Mouse (Mus musculus): ENCODE results near the gene Arhgef10l. TPM values are rescaled to one million over a fixed set of nuclear protein-coding genes. Genes with fewer than 3 reads are reported as not detected.
A peak's percentile ranks its signal among the peaks of the same experiment; 100 is the strongest.

Arhgef10l gene
- total and polyA plus RNA-seq, 3 experiments, result 10.2 to 26.0 TPM; not detected in 1

DNA sequence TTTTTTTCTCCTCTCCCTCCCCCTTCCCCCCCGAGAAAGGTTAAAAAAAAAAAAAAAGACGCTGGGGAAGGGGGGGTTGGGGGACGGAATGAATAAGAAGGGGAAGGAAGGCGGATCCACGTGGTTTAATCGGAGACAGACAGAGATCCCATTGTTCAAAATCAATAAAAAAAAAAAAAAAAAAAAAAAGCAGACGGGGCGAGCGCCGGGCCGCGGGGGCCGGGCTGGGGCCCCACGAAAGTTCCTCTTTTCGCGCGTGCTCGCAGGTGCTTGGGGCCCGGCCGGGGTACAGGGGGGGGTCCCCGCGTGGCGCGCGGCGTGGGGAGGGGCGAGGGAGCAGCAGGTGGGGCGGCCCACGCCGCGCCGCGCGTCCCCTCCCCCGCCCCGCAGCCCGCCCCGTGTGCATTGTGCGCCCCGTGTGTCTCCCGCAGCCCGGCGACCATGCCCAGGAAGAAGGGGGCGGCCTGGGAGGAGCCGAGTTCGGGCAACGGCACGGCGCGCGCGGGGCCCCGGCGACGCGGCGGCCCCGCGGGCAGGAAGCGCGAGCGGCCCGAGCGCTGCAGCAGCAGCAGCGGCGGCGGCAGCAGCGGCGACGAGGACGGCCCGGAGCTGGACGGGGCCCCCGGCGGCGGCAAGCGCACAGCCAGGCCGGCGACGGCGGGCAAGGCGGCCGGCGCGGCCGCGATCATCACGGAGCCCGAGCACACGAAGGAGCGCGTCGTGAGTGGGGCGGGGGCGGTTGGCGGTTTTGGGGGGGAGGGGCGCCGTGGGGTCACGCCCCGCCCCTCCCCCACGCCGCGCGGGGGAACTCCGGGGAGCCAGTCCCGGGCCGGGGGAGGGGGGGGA lies 36.1 kb upstream of the Arhgef10l start (continued):
- TF ChIP-seq ETS1 (IDR thresholded peaks at IDR 0.05; ENCODE audit: low read depth, low read length), result peak; percentile 47; the same call in 1 of the 2 replicates
- peak; percentile 54 for TF ChIP-seq MAX (IDR thresholded peaks at IDR 0.05; ENCODE audit: low read length)
- no peak; the same call in 1 of the 2 replicates for TF ChIP-seq KAT2A (conservative IDR thresholded peaks at IDR 0.05; ENCODE audit: low read depth, low read length)
- no peak for TF ChIP-seq ZKSCAN1 (IDR thresholded peaks at IDR 0.05; ENCODE audit: low read depth, low read length)
- TF ChIP-seq BHLHE40 (IDR thresholded peaks at IDR 0.05; ENCODE audit: borderline replicate concordance, low read depth, low read length), result peak; percentile 21; the same call in 1 of the 2 replicates

GRCm38 (mm10) chr4:140701049-140701715 lies 35.4 kb upstream of the Arhgef10l start:
- DNase-seq (ENCODE audit: low read depth, low spot score), result peak; percentile 83
- peaks cover 8 to 28% of the 10 kb centered on the region in 2 experiments for H3K36me3 ChIP-seq (ENCODE audit: control insufficient read depth in 1 of 2, insufficient read depth in 2 of 2, low read length in 2 of 2)
- H3K79me2 ChIP-seq (ENCODE audit: control insufficient read depth, insufficient read depth, low read length, poor library complexity), result peaks cover 59% of the 10 kb centered on the region
- H3K9ac ChIP-seq (ENCODE audit: control insufficient read depth, low read depth, low read length, poor library complexity, severe bottlenecking), result peak overlapping the region; percentile 91
- no peaks in the 10 kb centered on the region for H3K27me3 ChIP-seq (ENCODE audit: control insufficient read depth in 1 of 2, insufficient read depth in 2 of 2, low read length in 2 of 2)
- peak overlapping the region; percentile 70 to 91 for H3K4me3 ChIP-seq (ENCODE audit: control insufficient read depth in 1 of 2, insufficient read depth in 1 of 2, low read depth in 2 of 2, low read length in 2 of 2)
- H3K27ac ChIP-seq (ENCODE audit: control insufficient read depth, low read depth, low read length), result peak overlapping the region; percentile 99
- peaks cover 2 to 23% of the 10 kb centered on the region in 2 experiments; a peak in 3 of 4 replicates for H3K4me1 ChIP-seq (ENCODE audit: control insufficient read depth in 1 of 2, insufficient read depth in 2 of 2, low read length in 2 of 2)
- H3K9me3 ChIP-seq (replicated peaks; ENCODE audit: insufficient read depth, low read length), result no peaks in the 10 kb centered on the region
- no peak for TF ChIP-seq GATA1 (IDR thresholded peaks at IDR 0.05; ENCODE audit: low read depth, low read length)
- TF ChIP-seq E2F4 (IDR thresholded peaks at IDR 0.05; ENCODE audit: borderline replicate concordance, low read depth, low read length), result no peak
- peak; percentile 41; the same call in 1 of the 2 replicates for TF ChIP-seq UBTF (IDR thresholded peaks at IDR 0.05; ENCODE audit: borderline replicate concordance, insufficient read depth, low read depth, low read length)
- no peak; the same call in 1 of the 2 replicates for TF ChIP-seq HCFC1 (IDR thresholded peaks at IDR 0.05; ENCODE audit: low read depth, low read length)
- no peak for TF ChIP-seq USF2 (IDR thresholded peaks at IDR 0.05; ENCODE audit: borderline replicate concordance in 1 of 2, insufficient read depth in 1 of 2, low read depth in 1 of 2, low read length in 2 of 2)
- no peak for TF ChIP-seq SMC3 (IDR thresholded peaks at IDR 0.05; ENCODE audit: low read depth, low read length)
- no peak for TF ChIP-seq KAT2A (conservative IDR thresholded peaks at IDR 0.05; ENCODE audit: low read depth, low read length)
- TF ChIP-seq ZNF384 (IDR thresholded peaks at IDR 0.05; ENCODE audit: low read depth, low read length), result no peak
- peak; percentile 69; the same call in 1 of the 2 replicates for TF ChIP-seq MYC (IDR thresholded peaks at IDR 0.05; ENCODE audit: low read depth, low read length)
- TF ChIP-seq MAX (IDR thresholded peaks at IDR 0.05; ENCODE audit: low read length), result peak; percentile 66
- TF ChIP-seq POLR2AphosphoS2 (IDR thresholded peaks at IDR 0.05; ENCODE audit: low read length), result 0 out of 2 replicates have a peak, but pooled peaks have one; percentile 42
- TF ChIP-seq CTCF (IDR thresholded peaks at IDR 0.05 in 2 of 3, conservative IDR thresholded peaks at IDR 0.05 in 1 of 3; ENCODE audit: control insufficient read depth in 1 of 3, insufficient read depth in 1 of 3, low read depth in 2 of 3, low read length in 3 of 3, poor library complexity in 1 of 3, severe bottlenecking in 1 of 3), result peak in 2 of 3 experiments; percentile 50 to 83; a peak in 5 of 6 replicates
- TF ChIP-seq MAFK (IDR thresholded peaks at IDR 0.05; ENCODE audit: borderline replicate concordance, low read depth, low read length), result no peak
- no peak for TF ChIP-seq CHD2 (IDR thresholded peaks at IDR 0.05; ENCODE audit: low read length)
- TF ChIP-seq TBP (IDR thresholded peaks at IDR 0.05; ENCODE audit: low read depth, low read length), result 0 out of 2 replicates have a peak, but pooled peaks have one; percentile 22
- TF ChIP-seq MXI1 (IDR thresholded peaks at IDR 0.05; ENCODE audit: low read depth, low read length), result peak; percentile 91
- TF ChIP-seq MEF2A (IDR thresholded peaks at IDR 0.05; ENCODE audit: extremely low read depth, insufficient replicate concordance, low read depth, low read length, poor library complexity, severe bottlenecking), result no peak
- no peak for TF ChIP-seq EP300 (IDR thresholded peaks at IDR 0.05; ENCODE audit: low read depth in 1 of 2, low read length in 2 of 2)
- TF ChIP-seq ETS1 (IDR thresholded peaks at IDR 0.05; ENCODE audit: low read depth, low read length), result no peak
- TF ChIP-seq POLR2AphosphoS5 (IDR thresholded peaks at IDR 0.05; ENCODE audit: borderline replicate concordance, low read depth, low read length), result peak; percentile 81; the same call in 1 of the 2 replicates
- TF ChIP-seq ZC3H11A (IDR thresholded peaks at IDR 0.05; ENCODE audit: low read depth, low read length), result no peak
- no peak for TF ChIP-seq USF1 (IDR thresholded peaks at IDR 0.05; ENCODE audit: low read depth, low read length)
- peak; percentile 23; the same call in 1 of the 2 replicates for TF ChIP-seq NRF1 (IDR thresholded peaks at IDR 0.05; ENCODE audit: insufficient read depth, low read depth, low read length, poor library complexity, severe bottlenecking)
- TF ChIP-seq ELF1 (IDR thresholded peaks at IDR 0.05; ENCODE audit: low read depth, low read length), result no peak
- TF ChIP-seq CHD1 (IDR thresholded peaks at IDR 0.05; ENCODE audit: low read depth, low read length), result no peak
- TF ChIP-seq TCF12 (IDR thresholded peaks at IDR 0.05; ENCODE audit: low read depth, low read length), result no peak; the same call in 1 of the 2 replicates
- TF ChIP-seq RAD21 (IDR thresholded peaks at IDR 0.05; ENCODE audit: low read depth, low read length), result no peak
- TF ChIP-seq MAZ (IDR thresholded peaks at IDR 0.05; ENCODE audit: low read depth, low read length), result no peak
